Mouse (Mus musculus) left cerebral cortex, postnatal 25 days (tissue): ENCODE data around the gene Stom. TPM values are rescaled to one million over a fixed set of nuclear protein-coding genes. Genes with fewer than 3 reads are reported as not detected.

ENCODE experiments used
- DNase-seq, 2 experiments: peaks; one replicate each; pipeline ENCODE4 v3.0.0; 2022; ENCODE audit warnings: low spot score in 2 of 2, mixed read lengths in 1 of 2
- intact Hi-C: fragments of 180-260 bp; cut with DNase I; formaldehyde crosslinking; loops from one replicate; pipeline ENCODE4 v1.15.1; 2025
- total RNA-seq, 2 experiments: library from RNA; stranded (reverse); gene quantifications; 2 replicates each; pipeline ENCODE4 v1.2.3; 2021

Gene Stom
- 1 to 10 TPM; 8.3 to 9.1 TPM for total RNA-seq

- intact Hi-C loops = no loop called here
- DNase-seq = peak; percentile 94 to 96
Observed at GRCm38 (mm10) chr2:35336388-35337280, at the start of gene Stom. Gene Stom, minus strand, starts transcription at chr2:35336976.

GRCm38 (mm10) chr2:35385441-35385871 lies 48.7 kb upstream of the Stom start:
- peak in 1 of 2 experiments; percentile 24 for DNase-seq
- intact Hi-C loops = no loop called here

- intact Hi-C loops = no loop called here
- DNase-seq = no peak
Observed at GRCm38 (mm10) chr2:35379306-35379705, 42.5 kb upstream of the Stom start.

- DNase-seq = no peak
Observed at GRCm38 (mm10) chr2:35377600-35377999, 40.8 kb upstream of the Stom start.

GRCm38 (mm10) chr2:35373003-35373402 lies 36.2 kb upstream of the Stom start:
- no peak for DNase-seq
- intact Hi-C loops = no loop called here

More at GRCm38 (mm10) chr2:35377600-35377999, 40.8 kb upstream of the Stom start:
- intact Hi-C loops = no loop called here

GRCm38 (mm10) chr2:35370686-35371085 lies 33.9 kb upstream of the Stom start:
- intact Hi-C loops = no loop called here
- DNase-seq = no peak

- intact Hi-C loops = no loop called here
- DNase-seq = no peak
Observed at GRCm38 (mm10) chr2:35367629-35368028, 30.9 kb upstream of the Stom start, which contains the start of gene 4930568D16Rik. Gene 4930568D16Rik, minus strand, starts transcription at chr2:35367729.

- intact Hi-C loops = loop anchor here (1.0 to 5.0 kb wide), 2 partner anchors 51 to 137 kb away; no protein-coding TSS in a partner anchor
- peak in 1 of 2 experiments; percentile 11 for DNase-seq
Observed at GRCm38 (mm10) chr2:35349184-35349583, 12.4 kb upstream of the Stom start.

- DNase-seq = no peak
- intact Hi-C loops = loop anchor here (5.0 kb wide), 1 partner anchor 134 kb away; no protein-coding TSS in a partner anchor
Observed at GRCm38 (mm10) chr2:35345984-35346383, 9.2 kb upstream of the Stom start.

GRCm38 (mm10) chr2:35342605-35343004 lies 5.8 kb upstream of the Stom start:
- DNase-seq = no peak
- intact Hi-C loops = no loop called here

- intact Hi-C loops = no loop called here
Observed at GRCm38 (mm10) chr2:35338707-35339106, 1.9 kb upstream of the Stom start.

GRCm38 (mm10) chr2:35338036-35338435 lies 1.3 kb upstream of the Stom start:
- DNase-seq = no peak
- intact Hi-C loops = no loop called here

More at GRCm38 (mm10) chr2:35338707-35339106, 1.9 kb upstream of the Stom start:
- no peak for DNase-seq

- intact Hi-C loops = no loop called here
- DNase-seq = no peak
Observed at GRCm38 (mm10) chr2:35337419-35337818, 643 bp upstream of the Stom start.

- DNase-seq = no peak
- intact Hi-C loops = no loop called here
Observed at GRCm38 (mm10) chr2:35335620-35336019, 1.2 kb downstream of the Stom start.

- DNase-seq = no peak
- intact Hi-C loops = no loop called here
Observed at GRCm38 (mm10) chr2:35333670-35334069, 3.1 kb downstream of the Stom start.

GRCm38 (mm10) chr2:35331205-35331604 lies 5.6 kb downstream of the Stom start:
- no peak for DNase-seq
- intact Hi-C loops = no loop called here

- DNase-seq = no peak
- intact Hi-C loops = no loop called here
Observed at GRCm38 (mm10) chr2:35329061-35329460, 7.7 kb downstream of the Stom start.

GRCm38 (mm10) chr2:35328064-35328792 lies 8.5 kb downstream of the Stom start:
- DNase-seq = no peak
- intact Hi-C loops = no loop called here

GRCm38 (mm10) chr2:35327583-35327982 lies 9.2 kb downstream of the Stom start:
- intact Hi-C loops = no loop called here
- DNase-seq = no peak

- intact Hi-C loops = no loop called here
- no peak for DNase-seq
Observed at GRCm38 (mm10) chr2:35326931-35327330, 9.8 kb downstream of the Stom start.
